Mouse (Mus musculus): Measurements from ENCODE around the gene Dennd6a. TPM values are rescaled to one million over a fixed set of nuclear protein-coding genes. Genes with fewer than 3 reads are reported as not detected.
"Not testable (repeated sequence)": the region's sequence is repeated elsewhere in the genome, so short reads cannot be mapped to it uniquely, and the experiment has no call there.

Dennd6a gene
- 26.7 and 30.3 TPM in 2 replicates for polyA plus RNA-seq (2014; fragmentation: Nextera tagmentation; extraction: Ambion mirVana)

- H3K9ac ChIP-seq (ENCODE audit: low read length); H3K9me3 ChIP-seq (ENCODE audit: control insufficient read depth, low read length); ATAC-seq (ENCODE audit: insufficient number of reproducible peaks, insufficient read depth, low FRiP score, low read depth); H3K4me3 ChIP-seq (ENCODE audit: control insufficient read depth in 1 of 2, insufficient read depth in 1 of 2, low read depth in 1 of 2, low read length in 2 of 2); H3K27me3 ChIP-seq (ENCODE audit: control insufficient read depth, insufficient read depth, low read length); H3K4me2 ChIP-seq (ENCODE audit: low read length); H3K4me1 ChIP-seq (ENCODE audit: control insufficient read depth in 2 of 2, insufficient read depth in 2 of 2, low read length in 2 of 2); H3K36me3 ChIP-seq (ENCODE audit: control insufficient read depth, insufficient read depth, low read length); H3K27ac ChIP-seq (replicated peaks in 1 of 2; ENCODE audit: control insufficient read depth in 1 of 2, insufficient read depth in 1 of 2, low read depth in 2 of 2, low read length in 2 of 2): not testable (repeated sequence)
- 77% methylated on average over 5 of the region's 5 CpGs for WGBS
These were observed at the start of gene Dennd6a for GRCm38 (mm10) chr14:26573556-26573955. Gene Dennd6a, plus strand, starts transcription at chr14:26573856.

- no peak overlapping the region for H3K4me3 ChIP-seq (ENCODE audit: control insufficient read depth in 1 of 2, insufficient read depth in 1 of 2, low read depth in 1 of 2, low read length in 2 of 2)
- H3K9me3 ChIP-seq (ENCODE audit: control insufficient read depth, low read length) = no peaks in the 10 kb centered on the region
- H3K4me2 ChIP-seq (ENCODE audit: low read length) = no peak overlapping the region
- peaks cover 12% of the 10 kb centered on the region for H3K36me3 ChIP-seq (ENCODE audit: control insufficient read depth, insufficient read depth, low read length)
- H3K4me1 ChIP-seq (ENCODE audit: control insufficient read depth in 2 of 2, insufficient read depth in 2 of 2, low read length in 2 of 2) = peaks cover 4 to 17% of the 10 kb centered on the region in 2 experiments; a peak in 3 of 4 replicates
- H3K9ac ChIP-seq (ENCODE audit: low read length) = no peak overlapping the region
- 69% methylated on average over 3 of the region's 3 CpGs for WGBS
- H3K27me3 ChIP-seq (ENCODE audit: control insufficient read depth, insufficient read depth, low read length) = no peaks in the 10 kb centered on the region
- ATAC-seq (ENCODE audit: insufficient number of reproducible peaks, insufficient read depth, low FRiP score, low read depth) = no peak
- no peak overlapping the region for H3K27ac ChIP-seq (replicated peaks in 1 of 2; ENCODE audit: control insufficient read depth in 1 of 2, insufficient read depth in 1 of 2, low read depth in 2 of 2, low read length in 2 of 2)
These were observed 47.7 kb upstream of the Dennd6a start for GRCm38 (mm10) chr14:26525955-26526354.

GRCm38 (mm10) chr14:26528296-26528695 lies 45.4 kb upstream of the Dennd6a start:
- peaks cover 12% of the 10 kb centered on the region for H3K36me3 ChIP-seq (ENCODE audit: control insufficient read depth, insufficient read depth, low read length)
- no peaks in the 10 kb centered on the region for H3K9me3 ChIP-seq (ENCODE audit: control insufficient read depth, low read length)
- no peak overlapping the region for H3K9ac ChIP-seq (ENCODE audit: low read length)
- peaks cover 6 to 28% of the 10 kb centered on the region in 2 experiments for H3K4me1 ChIP-seq (ENCODE audit: control insufficient read depth in 2 of 2, insufficient read depth in 2 of 2, low read length in 2 of 2)
- no peak for ATAC-seq (ENCODE audit: insufficient number of reproducible peaks, insufficient read depth, low FRiP score, low read depth)
- no peaks in the 10 kb centered on the region for H3K27me3 ChIP-seq (ENCODE audit: control insufficient read depth, insufficient read depth, low read length)
- H3K4me3 ChIP-seq (ENCODE audit: control insufficient read depth in 1 of 2, insufficient read depth in 1 of 2, low read depth in 1 of 2, low read length in 2 of 2) = no peak overlapping the region
- no peak overlapping the region for H3K4me2 ChIP-seq (ENCODE audit: low read length)
- 55% methylated on average over 2 of the region's 2 CpGs for WGBS
- no peak overlapping the region for H3K27ac ChIP-seq (replicated peaks in 1 of 2; ENCODE audit: control insufficient read depth in 1 of 2, insufficient read depth in 1 of 2, low read depth in 2 of 2, low read length in 2 of 2)

DNA sequence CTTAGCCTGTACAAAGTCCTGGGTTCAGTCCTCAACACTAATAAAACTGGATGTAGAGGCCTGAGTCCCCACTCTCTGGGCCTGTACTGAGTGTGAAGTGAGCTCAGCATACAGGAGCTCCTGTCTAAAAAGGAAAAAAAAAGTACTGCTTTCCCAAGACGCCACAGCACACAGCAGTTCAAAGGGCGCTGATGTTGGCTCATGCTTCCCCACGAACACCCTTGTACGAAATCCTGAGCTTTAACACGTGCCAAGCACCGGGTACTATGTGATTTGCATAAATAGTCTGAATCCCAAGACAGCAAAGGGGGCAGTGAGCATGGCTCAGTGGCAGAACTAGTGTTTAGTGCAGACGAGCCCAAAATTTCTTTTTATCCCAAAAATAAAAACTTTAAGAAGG lies 43.3 kb upstream of the Dennd6a start:
- peaks cover 6 to 27% of the 10 kb centered on the region in 2 experiments for H3K4me1 ChIP-seq (ENCODE audit: control insufficient read depth in 2 of 2, insufficient read depth in 2 of 2, low read length in 2 of 2)
- no peak overlapping the region for H3K27ac ChIP-seq (replicated peaks in 1 of 2; ENCODE audit: control insufficient read depth in 1 of 2, insufficient read depth in 1 of 2, low read depth in 2 of 2, low read length in 2 of 2)
- H3K27me3 ChIP-seq (ENCODE audit: control insufficient read depth, insufficient read depth, low read length) = no peaks in the 10 kb centered on the region
- ATAC-seq (ENCODE audit: insufficient number of reproducible peaks, insufficient read depth, low FRiP score, low read depth) = no peak
- peak overlapping the region; percentile 19; the same call in 1 of the 2 replicates for H3K4me2 ChIP-seq (ENCODE audit: low read length)
- no peak overlapping the region for H3K4me3 ChIP-seq (ENCODE audit: control insufficient read depth in 1 of 2, insufficient read depth in 1 of 2, low read depth in 1 of 2, low read length in 2 of 2)
- no peak overlapping the region for H3K9ac ChIP-seq (ENCODE audit: low read length)
- 78% methylated on average over 7 of the region's 7 CpGs for WGBS
- H3K9me3 ChIP-seq (ENCODE audit: control insufficient read depth, low read length) = no peaks in the 10 kb centered on the region
- H3K36me3 ChIP-seq (ENCODE audit: control insufficient read depth, insufficient read depth, low read length) = peaks cover 6% of the 10 kb centered on the region; the same call in 1 of the 2 replicates

DNA sequence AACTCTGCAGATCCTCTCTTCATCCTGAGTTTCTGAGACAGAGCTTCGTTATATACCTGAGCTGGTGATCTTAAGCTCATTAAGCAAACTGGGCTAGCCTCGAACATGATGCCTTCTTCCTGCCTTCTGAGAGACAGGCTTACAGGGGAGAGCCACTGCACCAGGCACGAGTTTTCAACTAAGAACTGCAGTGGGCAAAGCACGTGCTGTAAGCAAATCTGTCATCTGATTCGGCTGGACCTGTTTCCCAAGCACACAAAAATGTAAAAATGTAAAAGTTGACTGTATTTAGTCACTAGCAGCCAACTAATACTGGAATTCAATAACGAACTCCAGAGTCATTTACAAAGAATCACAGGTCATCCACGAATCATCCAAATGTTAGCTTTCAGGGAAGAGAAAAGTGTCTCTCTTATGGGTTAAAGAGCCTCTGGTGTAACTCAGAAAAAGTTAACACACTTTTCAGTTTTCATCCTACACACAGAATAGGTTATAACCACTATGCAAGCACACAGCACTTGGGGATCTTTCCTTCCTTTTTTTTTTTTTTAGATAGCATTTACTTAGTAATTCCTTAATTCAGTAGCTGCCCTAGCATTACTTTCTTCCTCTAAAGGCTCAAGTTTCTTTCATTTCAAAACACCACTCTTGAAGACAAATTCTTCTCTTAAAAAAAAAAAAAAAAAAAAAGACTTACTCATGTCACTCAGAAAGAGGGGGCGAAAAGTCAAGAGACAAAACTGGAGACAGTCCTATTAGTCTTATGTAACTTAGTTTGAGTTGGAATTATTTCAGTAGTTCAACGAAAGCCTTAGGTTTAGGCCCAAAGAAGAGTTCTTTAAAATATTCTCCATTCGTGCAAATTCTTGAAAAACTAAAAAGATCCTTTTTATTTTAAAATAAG lies 42.0 kb upstream of the Dennd6a start:
- H3K4me2 ChIP-seq (ENCODE audit: low read length) = peak overlapping the region; percentile 91
- H3K4me1 ChIP-seq (ENCODE audit: control insufficient read depth in 2 of 2, insufficient read depth in 2 of 2, low read length in 2 of 2) = peaks cover 6 to 27% of the 10 kb centered on the region in 2 experiments
- H3K27ac ChIP-seq (replicated peaks in 1 of 2; ENCODE audit: control insufficient read depth in 1 of 2, insufficient read depth in 1 of 2, low read depth in 2 of 2, low read length in 2 of 2) = no peak overlapping the region
- peak overlapping the region; percentile 3; the same call in 1 of the 2 replicates for H3K9ac ChIP-seq (ENCODE audit: low read length)
- no peak for ATAC-seq (ENCODE audit: insufficient number of reproducible peaks, insufficient read depth, low FRiP score, low read depth)
- no peaks in the 10 kb centered on the region for H3K9me3 ChIP-seq (ENCODE audit: control insufficient read depth, low read length)
- 71% methylated on average over 10 of the region's 10 CpGs for WGBS
- peak overlapping the region in 1 of 2 experiments; percentile 94; a peak in 1 of 4 replicates for H3K4me3 ChIP-seq (ENCODE audit: control insufficient read depth in 1 of 2, insufficient read depth in 1 of 2, low read depth in 1 of 2, low read length in 2 of 2)
- no peaks in the 10 kb centered on the region for H3K27me3 ChIP-seq (ENCODE audit: control insufficient read depth, insufficient read depth, low read length)
- peaks cover 6% of the 10 kb centered on the region; the same call in 1 of the 2 replicates for H3K36me3 ChIP-seq (ENCODE audit: control insufficient read depth, insufficient read depth, low read length)

GRCm38 (mm10) chr14:26532752-26533151 lies 40.9 kb upstream of the Dennd6a start:
- WGBS = 42% methylated on average over 9 of the region's 9 CpGs
- H3K36me3 ChIP-seq (ENCODE audit: control insufficient read depth, insufficient read depth, low read length) = peaks cover 6% of the 10 kb centered on the region; the same call in 1 of the 2 replicates
- ATAC-seq (ENCODE audit: insufficient number of reproducible peaks, insufficient read depth, low FRiP score, low read depth) = no peak

GRCm38 (mm10) chr14:26533267-26533666 lies 40.4 kb upstream of the Dennd6a start:
- Histone ChIP-seq H3K4me1 (ENCODE audit: control insufficient read depth in 2 of 2, insufficient read depth in 2 of 2, low read length in 2 of 2) (peaks cover 6 to 27% of the 10 kb centered on the region in 2 experiments), H3K27ac (replicated peaks in 1 of 2; ENCODE audit: control insufficient read depth in 1 of 2, insufficient read depth in 1 of 2, low read depth in 2 of 2, low read length in 2 of 2) (no peak overlapping the region), H3K36me3 (ENCODE audit: control insufficient read depth, insufficient read depth, low read length) (peaks cover 6% of the 10 kb centered on the region; the same call in 1 of the 2 replicates), H3K9ac (ENCODE audit: low read length) (peak overlapping the region; percentile 90), H3K9me3 (ENCODE audit: control insufficient read depth, low read length) (no peaks in the 10 kb centered on the region), H3K27me3 (ENCODE audit: control insufficient read depth, insufficient read depth, low read length) (no peaks in the 10 kb centered on the region), H3K4me2 (ENCODE audit: low read length) (peak overlapping the region; percentile 91), H3K4me3 (ENCODE audit: control insufficient read depth in 1 of 2, insufficient read depth in 1 of 2, low read depth in 1 of 2, low read length in 2 of 2) (peak overlapping the region; percentile 92 to 94)
- ATAC-seq (ENCODE audit: insufficient number of reproducible peaks, insufficient read depth, low FRiP score, low read depth) = no peak
- WGBS = 12% methylated on average over 19 of the region's 19 CpGs

More at GRCm38 (mm10) chr14:26532752-26533151, 40.9 kb upstream of the Dennd6a start:
- Histone ChIP-seq H3K9me3 (ENCODE audit: control insufficient read depth, low read length) (no peaks in the 10 kb centered on the region), H3K4me1 (ENCODE audit: control insufficient read depth in 2 of 2, insufficient read depth in 2 of 2, low read length in 2 of 2) (peaks cover 6 to 27% of the 10 kb centered on the region in 2 experiments), H3K4me2 (ENCODE audit: low read length) (peak overlapping the region; percentile 91), H3K4me3 (ENCODE audit: control insufficient read depth in 1 of 2, insufficient read depth in 1 of 2, low read depth in 1 of 2, low read length in 2 of 2) (peak overlapping the region; percentile 92 to 94), H3K27ac (replicated peaks in 1 of 2; ENCODE audit: control insufficient read depth in 1 of 2, insufficient read depth in 1 of 2, low read depth in 2 of 2, low read length in 2 of 2) (no peak overlapping the region), H3K9ac (ENCODE audit: low read length) (peak overlapping the region; percentile 90), H3K27me3 (ENCODE audit: control insufficient read depth, insufficient read depth, low read length) (no peaks in the 10 kb centered on the region)

Measured in heart, embryonic 14.5 days (tissue).